Mouse (Mus musculus) adrenal gland, adult 8-10 months (tissue): ENCODE data around the gene Ifnar2. TPM values are rescaled to one million over a fixed set of nuclear protein-coding genes. Genes with fewer than 3 reads are reported as not detected.

Experiments used
- total RNA-seq, 4 experiments: library from RNA; stranded (reverse); gene quantifications; 2 replicates each; pipeline ENCODE4 v1.2.4; 2022

The Ifnar2 gene
- total RNA-seq, 4 experiments from 2014 or later = 83.7 to 103 (median 95.8) TPM

Other genes starting within 250 kb of the Ifnar2 start
- not detected for gene Olig2, start 147.3 kb upstream of the Ifnar2 start, total RNA-seq
- under 1 TPM in 1 of 4 experiments, not detected in 3; 0.20 TPM for gene Olig1, start 103.0 kb upstream of the Ifnar2 start, total RNA-seq
- under 1 TPM in 1 of 4 experiments, not detected in 3; 0.54 TPM for gene Gm21970, start 18.9 kb downstream of the Ifnar2 start, total RNA-seq
- 100 to 1,000 TPM; 281 to 305 (median 301) TPM for gene Il10rb, start 33.4 kb downstream of the Ifnar2 start, total RNA-seq
- 10 to 100 TPM; 53.4 to 86.0 (median 68.6) TPM for gene Ifnar1, start 112.5 kb downstream of the Ifnar2 start, total RNA-seq
- 10 to 100 TPM; 21.8 to 35.9 (median 29.7) TPM for gene Ifngr2, start 174.3 kb downstream of the Ifnar2 start, total RNA-seq
- gene Tmem50b, start 225.0 kb downstream of the Ifnar2 start, total RNA-seq = 10 to 100 TPM; 46.4 to 63.8 (median 60.6) TPM
- 10 to 100 TPM; 13.3 to 17.8 (median 14.2) TPM for gene Dnajc28, start 246.2 kb downstream of the Ifnar2 start, total RNA-seq